Mouse (Mus musculus) cerebellum, adult (tissue): ENCODE data around the gene Sec31a.
A peak's percentile ranks its signal among the peaks of the same experiment; 100 is the strongest.

Experiments
- ATAC-seq: cut with Nextera tagmentation; 2 replicates; pipeline ENCODE4 v1.9.2; 2017; ENCODE audit warnings: mild to moderate bottlenecking, moderate library complexity, mixed read lengths; ENCODE audit not compliant: insufficient number of reproducible peaks, low FRiP score, low TSS enrichment

Gene Sec31a

DNA sequence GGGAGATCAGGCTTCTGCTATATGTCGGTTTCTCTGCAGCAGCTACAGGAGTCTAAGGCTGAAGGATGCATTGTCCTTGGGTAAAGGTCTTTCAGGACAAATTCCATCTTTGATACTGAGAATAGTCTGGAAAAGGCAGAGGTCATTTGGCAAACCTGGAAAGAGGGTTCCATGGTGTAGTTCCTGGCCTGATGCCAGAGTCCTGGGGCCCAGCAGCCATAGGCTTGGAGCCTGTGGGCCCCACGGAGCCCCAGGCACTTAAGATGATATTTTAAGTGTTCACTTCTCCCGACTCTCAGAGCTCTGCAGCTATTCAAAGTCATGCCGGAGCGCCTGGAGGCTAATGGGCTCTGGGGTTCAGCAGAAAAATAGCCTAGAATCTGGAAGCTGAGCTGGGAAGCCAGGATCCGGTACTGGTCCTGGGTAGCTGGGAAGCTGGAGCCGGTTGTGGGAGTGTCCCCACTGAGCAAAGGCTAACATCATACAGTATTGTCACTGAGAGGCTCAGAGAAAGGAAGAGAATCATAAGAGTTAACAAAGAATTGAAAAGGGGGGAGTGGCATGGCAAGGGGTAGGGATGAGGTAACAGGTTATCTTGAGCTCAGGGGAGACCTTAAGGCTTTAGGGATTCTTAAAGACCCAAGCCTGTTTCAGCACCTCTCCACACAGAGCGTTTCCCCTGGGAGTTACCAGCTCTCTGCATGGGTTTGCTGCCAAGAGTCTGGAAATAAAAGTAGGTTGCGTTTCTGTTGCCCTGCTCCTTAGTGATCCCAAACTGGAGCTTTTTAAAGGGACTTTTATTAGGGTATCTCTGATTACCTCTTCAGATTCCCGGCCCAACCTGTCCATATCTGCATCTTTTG lies 62.8 kb downstream of the Sec31a start:
- ATAC-seq: no peak

DNA sequence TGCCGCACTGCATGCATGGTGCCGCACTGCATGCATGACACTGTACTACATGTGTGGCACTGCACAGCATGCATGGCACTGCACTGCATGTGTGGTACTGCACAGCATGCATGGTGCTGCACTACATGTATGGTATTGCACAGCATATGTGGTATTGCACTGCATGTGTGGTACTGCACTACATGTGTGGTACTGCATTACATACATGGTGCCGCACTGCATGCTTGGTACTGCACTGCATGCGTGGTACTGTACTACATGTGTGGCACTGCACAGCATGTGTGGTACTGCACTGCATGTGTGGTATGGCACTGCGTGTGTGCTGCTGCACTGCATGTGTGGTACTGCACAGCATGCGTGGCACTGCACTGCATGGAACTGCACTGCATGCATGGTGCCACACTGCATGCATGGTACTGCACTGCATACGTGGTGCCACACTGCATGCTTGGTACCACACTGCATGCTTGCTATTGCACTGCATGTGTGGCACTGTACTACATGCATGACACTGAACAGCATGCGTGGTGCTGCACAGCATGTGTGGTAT lies 65.1 kb downstream of the Sec31a start:
- ATAC-seq: no peak

DNA sequence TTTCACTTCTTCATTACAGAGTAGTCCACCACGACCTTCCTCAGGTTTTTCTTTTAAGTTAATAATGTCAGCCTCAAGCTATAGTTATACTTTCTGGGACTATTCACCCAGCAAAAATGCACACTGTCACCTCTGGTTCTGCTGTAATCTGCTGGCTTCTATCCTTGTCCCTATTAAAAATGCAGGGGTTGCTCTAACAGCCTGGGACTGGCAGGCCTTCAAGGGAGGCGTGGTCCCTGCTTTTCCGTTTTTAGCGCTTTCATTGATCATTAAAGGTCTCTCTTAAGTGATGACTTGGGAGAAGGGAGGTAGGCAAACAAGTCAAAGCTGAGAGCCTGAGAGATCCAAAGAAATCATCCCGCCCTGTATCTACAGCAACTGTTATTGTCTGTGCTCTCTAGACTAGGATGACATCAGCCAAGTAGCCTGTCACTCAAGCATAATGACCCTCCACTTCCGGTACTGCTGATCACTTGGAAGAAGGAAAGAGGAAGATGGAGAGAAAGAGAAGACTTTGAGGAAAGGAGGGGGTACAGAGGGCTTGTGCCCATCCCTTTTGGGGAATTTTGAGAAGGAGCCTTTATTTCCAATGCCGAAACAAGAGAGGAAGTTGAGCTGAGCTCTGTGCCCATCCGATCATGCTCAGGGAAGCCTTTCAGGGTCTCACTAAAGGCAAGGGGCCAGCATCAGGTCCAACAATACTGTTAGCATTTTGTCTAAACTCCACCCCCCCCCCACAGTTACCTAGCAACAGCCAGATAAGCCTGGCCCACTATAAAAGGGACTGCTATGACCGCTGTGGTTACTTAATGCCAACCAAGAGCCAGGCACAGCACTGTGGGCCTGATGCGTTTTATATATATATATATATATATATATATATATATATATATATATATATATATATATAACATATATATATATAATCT lies 66.5 kb downstream of the Sec31a start:
- no peak for ATAC-seq

DNA sequence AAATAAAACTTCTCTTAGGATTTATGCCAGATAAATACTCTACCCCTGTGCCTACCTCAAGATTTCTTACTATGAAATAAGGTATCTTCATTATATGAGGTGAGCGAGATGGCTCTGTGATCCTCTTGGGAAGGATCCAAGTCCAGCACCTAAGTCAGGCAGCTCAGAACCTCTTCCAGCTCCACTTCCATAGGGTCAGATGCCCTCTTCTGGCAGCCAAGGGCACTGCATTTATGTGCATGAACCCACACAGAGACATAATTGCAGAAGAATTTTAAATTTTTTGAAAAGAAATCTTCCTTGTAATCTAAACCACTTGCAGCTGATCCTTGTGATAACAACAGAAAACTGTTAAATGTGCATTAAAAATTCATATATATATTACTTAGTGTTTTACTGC lies 70.9 kb downstream of the Sec31a start:
- ATAC-seq: no peak

DNA sequence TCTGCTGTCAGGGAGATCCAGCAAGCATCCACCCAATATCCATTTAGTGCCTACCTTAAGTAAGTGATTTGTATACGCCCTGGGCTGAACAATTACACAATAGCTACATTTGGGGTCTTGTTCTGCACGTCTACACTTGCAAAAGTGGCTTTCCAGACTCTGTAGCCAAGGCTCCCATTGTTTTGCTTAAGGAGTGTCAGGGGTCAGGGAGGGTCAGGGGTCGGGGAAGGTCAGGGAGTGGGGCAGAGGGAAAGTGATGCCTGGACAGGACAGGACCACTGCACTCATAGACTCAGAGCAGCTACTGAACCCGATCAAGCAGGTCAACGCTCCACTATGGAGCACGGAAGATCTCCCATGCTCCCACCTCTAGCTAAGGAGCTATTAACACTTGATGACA lies 72.9 kb downstream of the Sec31a start:
- no peak for ATAC-seq

DNA sequence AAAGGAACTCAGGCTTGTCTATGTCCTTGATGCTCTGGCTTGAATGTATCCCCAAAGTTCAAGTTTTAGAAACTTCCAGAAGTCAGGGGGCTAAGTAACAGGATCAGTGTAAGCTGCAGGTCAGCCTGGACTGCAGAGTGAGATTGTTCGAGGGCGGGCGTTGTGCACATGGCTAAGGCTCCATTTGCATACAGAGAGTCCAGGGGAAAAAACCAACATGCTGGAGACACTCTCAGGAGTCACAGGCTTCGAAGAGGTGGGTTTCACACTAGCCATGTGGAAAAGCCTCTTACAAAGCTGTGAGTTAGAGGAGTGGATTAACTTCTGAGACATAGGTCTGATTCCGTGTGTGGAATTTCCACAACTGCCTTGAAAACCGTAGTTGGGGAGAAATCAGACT lies 73.6 kb downstream of the Sec31a start:
- no peak for ATAC-seq

DNA sequence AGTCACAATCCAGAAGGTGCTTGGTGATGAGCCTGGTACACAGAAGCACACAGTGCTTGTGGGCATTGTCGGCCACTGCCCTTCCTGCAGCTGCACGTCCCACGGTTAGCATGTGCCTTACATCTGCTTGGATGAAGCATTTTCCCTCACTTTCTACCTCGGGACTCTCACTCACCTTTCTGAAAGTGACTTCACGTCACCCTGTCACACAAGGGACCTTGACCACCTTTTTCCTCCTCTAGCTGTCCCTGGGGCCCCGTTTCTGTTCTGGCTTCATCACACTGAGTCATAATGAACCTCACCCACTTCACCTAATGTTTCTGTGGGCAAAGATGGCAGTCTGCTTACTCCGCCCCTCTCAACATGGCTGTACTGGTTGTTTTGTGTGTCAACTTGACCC lies 75.0 kb downstream of the Sec31a start:
- ATAC-seq: no peak

DNA sequence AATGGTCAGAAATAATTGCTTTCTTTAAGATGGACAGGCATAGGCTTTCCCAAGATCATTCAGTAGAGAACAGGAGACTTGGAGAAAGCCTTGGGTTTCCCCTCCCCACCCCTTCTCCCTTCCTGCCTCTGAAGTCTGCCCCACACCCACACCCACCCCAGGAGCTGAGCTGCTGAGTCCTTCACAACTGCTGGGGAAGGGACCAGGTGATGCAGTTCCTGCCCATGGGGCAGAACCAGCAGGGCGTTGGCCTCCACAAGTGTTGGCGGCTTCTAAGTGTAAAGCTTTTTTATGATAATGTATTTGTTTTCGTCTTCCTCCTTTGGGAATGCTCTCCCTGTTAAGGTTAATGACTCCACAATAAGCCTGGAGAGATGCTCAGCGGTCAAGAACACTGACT lies 78.2 kb downstream of the Sec31a start:
- no peak for ATAC-seq

DNA sequence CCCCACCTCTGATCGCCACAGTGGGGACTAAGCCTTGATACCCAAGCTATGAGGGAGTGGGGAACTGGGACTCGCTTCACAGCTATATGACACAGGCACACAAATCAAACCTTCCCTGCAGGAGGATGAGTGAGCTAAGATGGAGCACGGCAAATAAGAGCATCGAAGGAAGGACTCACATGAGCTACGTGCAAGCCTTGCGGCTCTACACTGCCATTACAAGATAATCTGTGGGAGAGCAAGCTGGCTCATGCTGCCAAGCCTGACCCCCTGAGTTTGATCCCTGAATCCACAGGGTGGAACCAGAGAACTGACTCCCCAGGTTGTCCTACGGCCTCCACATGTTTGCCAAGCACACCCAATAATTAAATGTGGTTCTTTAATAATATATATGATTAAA lies 79.2 kb downstream of the Sec31a start:
- ATAC-seq: no peak

DNA sequence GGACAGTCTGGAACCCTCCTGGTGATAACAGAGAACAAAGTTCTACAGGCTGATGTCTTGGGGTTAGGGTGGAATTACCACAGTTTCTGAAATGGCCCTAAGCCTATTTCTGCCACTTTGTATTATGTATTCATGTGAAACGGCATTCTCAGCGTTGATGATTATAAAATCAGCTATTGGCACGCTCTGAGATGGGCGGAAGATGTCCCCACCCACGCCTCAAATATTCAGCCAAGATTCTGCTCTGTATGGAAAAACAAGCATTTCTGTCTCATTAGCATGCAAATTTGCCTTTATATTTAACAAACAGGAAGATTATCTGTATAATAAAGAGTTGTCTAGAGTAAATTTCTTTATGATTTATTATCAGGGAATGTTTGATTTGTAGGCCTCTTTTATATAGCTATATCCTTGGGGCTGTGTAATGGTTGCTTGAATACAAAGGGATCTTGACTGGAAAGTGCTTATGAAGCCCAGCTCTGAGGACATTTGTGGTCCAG lies 80.4 kb downstream of the Sec31a start:
- ATAC-seq: no peak

DNA sequence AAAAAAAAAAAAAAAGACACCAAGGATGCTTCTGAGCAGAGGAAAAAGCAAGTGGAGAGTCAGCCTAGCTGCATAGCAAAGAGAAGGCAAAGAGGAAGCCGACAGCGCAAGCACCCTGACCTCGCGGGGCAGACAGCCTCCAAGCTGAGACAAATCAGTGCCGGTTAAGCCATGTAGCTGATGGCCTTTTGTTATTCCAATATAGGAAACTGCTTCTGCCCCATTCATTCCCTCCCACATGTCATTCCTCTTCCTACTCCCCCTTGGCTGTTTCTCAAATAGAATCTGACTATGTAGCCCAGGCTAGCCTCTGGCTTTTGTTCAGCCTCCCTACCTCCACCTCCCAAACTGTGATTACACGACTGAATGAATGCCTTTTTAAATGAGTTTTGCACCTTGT lies 81.3 kb downstream of the Sec31a start:
- ATAC-seq: no peak

DNA sequence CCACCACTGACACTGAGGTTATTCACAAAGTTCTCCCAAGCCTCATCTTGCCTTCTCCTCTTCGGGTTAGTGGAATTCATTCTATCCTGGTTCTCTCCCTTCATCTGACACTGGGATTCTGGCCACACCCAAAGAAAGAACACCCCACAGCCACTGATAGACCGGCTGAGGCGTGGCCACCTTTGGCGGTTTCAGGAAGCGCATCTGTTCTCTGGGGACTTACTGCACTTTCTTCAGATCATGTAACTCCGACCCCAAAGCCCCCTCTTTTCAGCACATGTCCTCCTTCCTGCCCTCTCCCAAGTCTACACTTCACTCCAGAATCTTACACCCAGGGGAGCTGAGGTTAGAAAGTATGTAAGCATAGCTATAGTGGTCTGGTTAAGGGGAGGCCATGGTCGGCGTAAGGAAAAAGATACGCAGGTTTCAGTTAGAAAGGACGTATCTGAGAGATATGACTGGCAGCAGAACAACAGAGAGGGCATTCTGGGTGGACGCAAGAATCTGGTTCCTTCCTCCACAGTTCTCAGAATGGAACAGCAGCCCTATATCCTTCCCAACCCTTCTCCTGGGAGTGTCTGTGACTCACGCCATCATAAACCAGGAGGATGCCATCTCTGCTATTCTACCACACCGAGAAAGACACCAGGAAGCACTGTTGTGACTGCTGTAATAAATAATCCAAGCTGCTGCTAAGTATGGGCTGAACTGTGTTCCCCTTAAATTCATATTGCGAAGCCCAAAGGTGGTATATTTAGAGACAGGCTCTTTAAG lies 82.2 kb downstream of the Sec31a start:
- no peak for ATAC-seq

DNA sequence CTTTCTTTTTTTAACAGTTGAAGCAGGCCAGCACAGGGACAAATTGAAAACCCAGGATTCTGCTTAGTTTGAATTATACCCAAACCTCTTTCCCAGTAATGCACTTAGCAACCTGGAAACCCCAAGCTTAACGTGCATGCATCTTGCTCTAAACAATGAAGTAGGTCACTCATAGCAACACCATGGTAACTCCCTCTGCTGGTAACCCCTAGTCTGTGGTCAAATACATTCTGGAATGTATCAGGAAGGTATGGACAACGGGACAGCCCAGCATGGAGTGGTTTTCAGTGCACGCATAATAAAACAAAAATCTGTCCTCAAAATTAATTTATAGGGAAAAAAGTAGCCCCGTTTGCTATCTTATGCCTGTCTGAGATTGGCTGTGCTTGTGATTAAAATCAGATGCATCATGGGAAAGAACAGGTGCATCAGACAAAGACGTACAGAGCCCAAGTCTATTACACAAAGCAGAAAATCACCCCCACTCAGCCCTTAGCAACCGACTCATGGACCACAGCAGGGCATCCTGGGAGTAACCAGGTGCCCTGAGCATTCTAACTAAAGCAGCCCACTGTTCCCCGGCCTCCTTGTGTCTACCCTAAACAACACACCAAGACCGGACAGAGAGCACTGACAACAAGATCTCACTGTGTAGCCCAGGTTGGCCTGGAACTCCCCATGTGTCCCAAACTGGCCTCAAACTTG lies 83.6 kb downstream of the Sec31a start:
- ATAC-seq: no peak

DNA sequence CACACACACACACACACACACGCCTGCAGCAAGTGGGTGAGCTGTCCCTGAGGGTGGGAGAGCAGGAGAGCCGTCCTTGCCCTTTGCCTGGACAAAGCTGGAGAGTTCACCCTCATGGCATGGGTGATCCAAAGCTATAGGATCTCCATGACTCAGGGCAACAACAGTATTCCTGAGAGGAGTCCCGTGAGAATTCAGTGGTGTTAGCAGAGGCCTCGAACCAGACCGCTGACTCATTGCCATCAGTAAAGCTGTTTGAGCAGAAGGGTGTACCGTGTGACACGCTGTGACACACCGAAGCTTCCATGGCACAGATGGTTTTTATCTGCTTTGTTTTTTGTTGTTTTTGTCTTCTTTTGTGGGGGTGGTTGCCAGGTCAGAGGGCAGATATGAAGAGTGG lies 84.4 kb downstream of the Sec31a start:
- ATAC-seq: no peak

DNA sequence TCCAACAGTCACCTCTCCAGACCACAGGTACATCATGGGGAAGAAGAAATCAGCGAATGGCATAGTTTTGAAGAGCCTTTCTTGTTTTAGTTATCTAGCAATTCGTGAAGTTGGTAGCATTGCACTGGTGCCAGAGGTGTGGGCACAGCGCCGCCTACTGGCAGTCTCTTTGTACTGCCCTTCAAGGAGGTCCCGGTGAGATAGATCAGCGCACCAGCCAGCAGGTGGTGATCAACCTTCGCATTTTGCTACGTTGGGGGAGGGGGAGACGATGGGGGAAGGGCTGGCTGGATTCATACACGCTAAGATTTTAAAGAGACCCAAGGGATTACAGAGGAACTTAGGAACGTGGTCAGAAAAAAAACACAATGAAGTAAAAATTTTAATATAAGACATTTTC lies 94.0 kb downstream of the Sec31a start:
- ATAC-seq: peak; percentile 76

DNA sequence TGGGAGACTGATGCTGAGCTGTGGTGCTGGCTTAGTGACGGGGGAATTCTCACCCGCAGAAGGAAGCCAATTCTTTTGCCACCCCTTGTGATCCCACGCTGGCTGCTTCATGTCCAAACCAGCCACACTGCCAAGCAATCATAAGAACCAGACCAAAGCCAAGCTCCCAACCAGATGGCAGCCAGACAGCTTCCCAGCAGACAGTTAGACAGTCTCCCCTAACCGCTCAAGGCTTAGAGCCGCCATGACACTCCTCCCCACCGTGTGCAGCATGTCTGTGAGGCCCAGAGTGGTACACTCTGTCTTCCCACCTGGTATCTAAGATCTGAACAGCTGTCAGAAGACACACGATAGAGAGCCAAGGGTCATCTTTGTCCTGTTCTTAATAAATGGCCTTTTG lies 98.2 kb downstream of the Sec31a start:
- ATAC-seq: no peak

DNA sequence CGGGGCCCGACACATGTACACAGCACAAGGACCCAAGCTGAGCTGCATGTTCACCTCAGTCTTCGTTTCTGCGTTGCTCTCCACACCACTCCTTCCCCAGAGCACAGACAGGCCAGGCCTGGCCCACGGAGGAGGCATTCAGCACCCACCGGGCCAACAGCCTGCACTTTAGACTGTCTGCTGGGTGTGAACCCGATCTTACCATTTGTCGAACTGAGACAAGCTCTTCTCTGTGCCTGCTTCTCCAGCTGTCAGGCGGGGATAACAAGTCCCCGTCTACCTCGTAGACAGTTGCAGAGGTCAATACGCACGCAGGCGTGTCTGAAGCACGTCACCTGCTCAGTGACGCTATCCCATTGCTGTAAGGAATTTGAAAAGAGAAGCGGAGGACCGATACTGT lies 99.0 kb downstream of the Sec31a start:
- ATAC-seq: no peak

DNA sequence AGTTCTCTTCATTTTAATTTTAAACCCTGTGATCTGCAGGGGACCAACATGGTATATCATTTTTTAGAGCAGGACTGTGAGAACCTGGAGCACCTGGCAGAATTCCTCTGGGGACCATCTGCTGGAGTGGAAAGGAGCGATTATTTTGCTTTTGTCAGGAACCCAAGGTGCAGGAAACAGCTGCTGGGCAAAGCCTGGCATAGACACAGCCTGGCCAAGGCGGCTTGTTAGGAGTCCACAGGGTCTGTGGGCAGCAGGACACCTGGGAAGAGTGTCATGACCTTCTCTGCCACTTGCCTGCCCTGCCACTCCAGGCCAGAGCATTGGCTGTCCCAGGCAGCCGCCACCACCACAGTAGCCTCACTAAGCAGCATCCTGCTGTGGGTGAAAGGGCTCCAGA lies 100.4 kb downstream of the Sec31a start:
- ATAC-seq: peak; percentile 76

DNA sequence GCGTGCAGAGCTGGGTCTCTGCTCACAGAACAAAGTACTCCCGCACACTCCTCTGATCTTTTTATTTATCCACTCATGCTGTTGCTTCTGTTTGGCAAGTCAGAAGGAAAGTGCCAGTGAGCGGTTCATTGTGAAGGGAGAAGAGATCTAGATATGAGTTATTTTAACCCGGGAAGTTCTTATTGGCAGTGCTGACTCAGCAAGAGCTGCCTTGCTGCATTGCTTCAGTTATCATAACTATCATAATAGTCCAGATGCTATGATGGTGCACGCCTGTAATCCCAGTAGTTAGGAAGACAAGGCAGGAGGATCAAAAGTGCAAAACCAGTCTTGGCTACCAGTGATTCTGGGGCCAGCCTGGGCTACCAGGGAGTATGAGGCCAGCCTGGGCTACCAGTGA lies 103.6 kb downstream of the Sec31a start:
- no peak for ATAC-seq
